Mouse (Mus musculus): Measurements from ENCODE around the gene B3galnt2. TPM values are rescaled to one million over a fixed set of nuclear protein-coding genes. Genes with fewer than 3 reads are reported as not detected.

Gene B3galnt2
- polyA plus RNA-seq (2015; fragmentation: Illumina TruSeq; extraction: RNeasy Lipid Tissue Mini Kit (QIAGEN cat#74804); ENCODE audit: low read depth, low replicate concordance): 11.1 TPM

GRCm38 (mm10) chr13:13953874-13954832 is at the start of gene B3galnt2:
TSS of gene B3galnt2 (plus strand) at chr13:13954469.

GRCm38 (mm10) chr13:14039292-14039965 is 85.2 kb downstream of the B3galnt2 start, which contains the start of gene Tbce:
TSS of gene Tbce (minus strand) at chr13:14039638.

Other genes with a start within 250 kb of the B3galnt2 start
- gene Gng4, start 170.4 kb upstream of the B3galnt2 start, polyA plus RNA-seq (2015; fragmentation: Illumina TruSeq; extraction: RNeasy Lipid Tissue Mini Kit (QIAGEN cat#74804); ENCODE audit: low read depth, low replicate concordance): 28.3 TPM
- gene Tbce, start 85.2 kb downstream of the B3galnt2 start, polyA plus RNA-seq (2015; fragmentation: Illumina TruSeq; extraction: RNeasy Lipid Tissue Mini Kit (QIAGEN cat#74804); ENCODE audit: low read depth, low replicate concordance): 119 TPM
- 24.1 TPM for gene Arid4b, start 108.8 kb downstream of the B3galnt2 start, polyA plus RNA-seq (2015; fragmentation: Illumina TruSeq; extraction: RNeasy Lipid Tissue Mini Kit (QIAGEN cat#74804); ENCODE audit: low read depth, low replicate concordance)
- gene Ggps1, start 109.0 kb downstream of the B3galnt2 start, polyA plus RNA-seq (2015; fragmentation: Illumina TruSeq; extraction: RNeasy Lipid Tissue Mini Kit (QIAGEN cat#74804); ENCODE audit: low read depth, low replicate concordance): 78.5 TPM

All from brain, adult 10 weeks (tissue).